Mouse (Mus musculus): ENCODE measurements at regions not wholly inside any gene's neighbourhood (a gene's known extent, or its start where the extent isn't known, plus 50 kb on each side); places are given as distances from the start of the nearest gene placed in this dataset.

DNA sequence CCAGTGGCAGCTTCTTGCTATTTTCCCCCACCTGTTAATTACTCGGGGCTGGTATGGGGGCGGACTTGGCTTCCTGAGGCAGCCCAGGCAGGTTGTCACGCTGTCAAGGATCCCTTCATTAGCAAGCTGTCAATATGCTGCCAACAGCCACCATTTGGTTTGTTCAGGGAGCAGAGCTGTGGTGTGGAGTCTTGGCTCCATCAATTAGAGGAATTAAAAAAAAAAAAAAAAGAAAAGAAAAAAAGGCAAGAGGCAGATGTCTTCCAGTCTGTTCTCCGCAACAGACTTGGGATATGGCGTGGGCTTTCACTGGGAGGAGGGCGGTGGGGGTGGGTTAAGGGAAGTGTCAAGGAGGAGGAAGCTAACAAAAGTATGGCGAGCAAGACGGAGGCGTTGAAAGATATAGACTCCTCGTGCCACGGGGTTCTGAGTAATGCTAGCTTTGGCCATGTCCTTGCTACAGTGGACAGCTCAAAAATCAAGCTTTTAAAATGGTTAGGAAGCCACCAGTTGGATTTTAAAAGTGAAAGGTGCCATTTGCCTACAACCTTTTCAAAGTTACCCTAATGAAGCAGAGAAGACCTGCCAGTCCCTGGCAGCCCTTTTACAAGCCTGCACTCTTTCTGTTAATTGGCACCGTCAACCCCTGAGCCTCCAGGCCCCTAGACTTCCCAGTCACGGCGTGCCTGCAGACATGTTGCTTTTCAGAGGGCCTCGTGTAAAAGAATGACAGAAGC lies 530.7 kb downstream of the Pdcd6ip start:
- H3K27ac ChIP-seq, result no peak overlapping the region

DNA sequence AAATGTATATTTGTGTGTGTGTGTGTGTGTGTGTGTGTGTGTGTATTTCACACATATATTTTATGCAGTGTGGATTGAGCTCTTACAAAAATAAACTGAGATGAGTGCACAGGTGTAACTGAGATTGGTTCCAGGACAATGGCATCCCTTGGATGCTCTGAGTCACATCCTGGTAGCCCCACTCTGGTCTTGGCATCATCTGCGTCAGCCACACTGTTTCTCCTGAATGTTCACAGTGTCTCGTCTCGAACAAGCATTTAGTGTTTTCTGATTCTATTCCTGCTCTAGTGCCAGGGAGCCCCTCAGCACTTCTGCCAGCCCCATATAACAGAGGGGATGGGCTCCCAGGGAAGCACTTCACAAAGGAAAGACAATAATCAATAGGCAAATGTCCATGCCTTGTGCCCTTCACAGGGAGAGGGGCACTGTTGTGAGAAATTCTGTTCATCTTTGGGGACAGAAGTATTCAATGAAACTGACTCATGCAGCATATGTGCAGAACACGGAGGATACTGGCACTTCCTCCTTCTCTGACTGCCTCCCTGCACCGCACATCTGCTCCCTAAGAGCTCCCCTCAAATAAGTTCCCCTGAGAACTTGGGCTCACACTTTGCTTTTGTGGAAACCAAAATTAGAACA lies 536.2 kb downstream of the Pdcd6ip start:
- H3K27me3 ChIP-seq (ENCODE audit: poor library complexity, severe bottlenecking), result no peaks in the 10 kb centered on the region
- no peak overlapping the region for H3K27ac ChIP-seq
- H3K4me3 ChIP-seq, result no peak overlapping the region
- no peaks in the 10 kb centered on the region for H3K9me3 ChIP-seq
- no peaks in the 10 kb centered on the region for H3K36me3 ChIP-seq (replicated peaks)
- WGBS, result 85% methylated on average over 5 of the region's 5 CpGs
- H3K4me1 ChIP-seq, result no peaks in the 10 kb centered on the region; the same call in 1 of the 2 replicates
- DNase-seq (ENCODE audit: extremely low spot score, low spot score), result no peak

More for the DNA sequence above, 530.7 kb downstream of the Pdcd6ip start:
- Histone ChIP-seq H3K4me1 (no peaks in the 10 kb centered on the region; the same call in 1 of the 2 replicates), H3K27me3 (ENCODE audit: poor library complexity, severe bottlenecking) (no peaks in the 10 kb centered on the region), H3K4me3 (no peak overlapping the region), H3K36me3 (replicated peaks) (no peaks in the 10 kb centered on the region), H3K9me3 (no peaks in the 10 kb centered on the region)
- WGBS, result 81% methylated on average over 15 of the region's 15 CpGs
- DNase-seq (ENCODE audit: extremely low spot score, low spot score), result no peak

DNA sequence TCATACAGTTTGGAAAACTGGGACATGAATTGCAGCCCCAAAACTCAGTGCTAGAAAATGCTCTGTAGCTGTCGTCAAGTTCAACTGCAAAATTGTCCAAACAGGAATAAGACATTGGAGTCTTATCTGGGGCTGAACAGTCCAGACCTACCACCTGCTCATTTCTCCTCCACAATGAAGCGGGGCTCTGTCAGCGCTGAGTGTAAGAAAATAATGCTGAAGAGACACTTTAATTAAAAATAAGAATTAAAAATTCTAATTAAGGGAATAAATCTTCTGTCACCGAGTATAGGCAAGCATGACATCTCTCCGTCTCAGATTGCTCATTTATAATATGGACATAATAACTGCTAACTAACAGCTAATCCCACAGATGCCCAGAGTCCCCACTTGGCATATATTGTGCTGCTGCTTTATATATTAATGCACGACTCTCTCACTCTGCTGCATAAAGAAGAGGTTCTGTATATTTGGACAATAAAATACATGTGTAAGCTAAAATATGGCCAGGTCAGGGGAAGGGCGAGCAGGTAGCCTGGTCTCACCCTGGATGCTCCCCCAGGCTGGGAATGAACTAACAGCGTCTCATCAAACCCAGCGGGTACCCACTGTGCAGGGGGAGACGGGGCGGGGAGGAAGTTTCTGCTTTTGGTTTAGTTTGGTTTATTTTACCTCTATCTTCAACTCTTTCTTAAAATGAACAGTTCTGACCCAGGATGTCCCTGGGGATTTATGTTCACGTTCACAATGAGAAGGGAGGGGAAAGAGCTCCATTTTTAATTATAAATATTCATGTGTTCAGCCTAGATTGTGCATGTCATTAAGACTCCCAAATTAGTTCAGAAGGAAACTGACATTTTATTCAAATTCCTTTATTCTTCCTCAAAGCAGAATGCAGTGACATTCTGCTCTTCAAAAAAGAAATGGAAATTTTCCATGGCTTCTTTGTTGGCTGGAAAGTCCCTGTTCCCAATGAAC lies 544.9 kb downstream of the Pdcd6ip start:
- H3K27ac ChIP-seq, result no peak overlapping the region
- DNase-seq (ENCODE audit: extremely low spot score, low spot score), result no peak
- H3K9me3 ChIP-seq, result no peaks in the 10 kb centered on the region
- H3K27me3 ChIP-seq (ENCODE audit: poor library complexity, severe bottlenecking), result no peaks in the 10 kb centered on the region
- no peak overlapping the region for H3K4me3 ChIP-seq
- H3K36me3 ChIP-seq (replicated peaks), result no peaks in the 10 kb centered on the region
- no peaks in the 10 kb centered on the region for H3K4me1 ChIP-seq
- WGBS, result 90% methylated on average over 12 of the region's 12 CpGs

DNA sequence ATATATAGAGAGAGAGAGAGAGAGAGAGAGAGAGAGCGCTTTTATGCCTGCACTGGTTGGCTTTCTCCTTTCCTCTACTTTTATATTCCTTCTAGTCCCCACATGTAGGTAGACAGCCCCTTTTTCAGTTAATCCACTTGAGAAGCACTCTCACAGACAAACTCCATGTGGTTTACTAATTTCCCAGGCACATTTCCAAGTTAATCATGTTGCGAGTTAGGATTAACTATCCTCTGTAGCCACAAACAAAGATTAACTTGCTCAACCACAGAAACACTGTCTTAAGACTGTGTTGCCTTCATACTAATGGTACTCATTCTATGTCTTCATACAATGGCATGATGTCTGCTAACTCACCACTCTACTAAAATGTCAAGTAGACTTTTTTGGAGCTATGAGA lies 548.0 kb downstream of the Pdcd6ip start:
- no peak for DNase-seq (ENCODE audit: extremely low spot score, low spot score)
- Histone ChIP-seq H3K9me3 (no peaks in the 10 kb centered on the region), H3K4me1 (no peaks in the 10 kb centered on the region), H3K27ac (no peak overlapping the region), H3K36me3 (replicated peaks) (no peaks in the 10 kb centered on the region), H3K27me3 (ENCODE audit: poor library complexity, severe bottlenecking) (no peaks in the 10 kb centered on the region), H3K4me3 (no peak overlapping the region)
- 97% methylated on average over 1 of the region's 2 CpGs for WGBS

DNA sequence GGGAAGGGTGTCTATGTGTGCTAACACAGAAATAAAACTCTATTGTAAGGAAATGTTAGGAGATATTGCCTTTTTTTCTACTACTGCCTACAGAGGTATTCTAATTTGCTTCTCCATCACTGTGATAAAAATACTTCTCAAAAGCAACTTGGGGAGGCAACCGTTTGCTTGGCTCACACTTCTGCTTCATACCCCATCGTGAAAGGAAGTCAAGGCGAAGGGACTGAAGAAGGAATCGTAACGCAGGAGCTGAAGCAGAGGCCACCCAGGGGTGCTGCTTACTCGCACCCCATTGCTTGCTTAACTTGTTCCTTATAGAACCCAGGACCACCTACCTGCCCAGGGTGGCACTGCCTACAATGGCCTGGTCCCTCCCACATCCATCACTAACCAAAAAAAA lies 550.0 kb downstream of the Pdcd6ip start:
- WGBS, result 86% methylated on average over 6 of the region's 6 CpGs
- no peak for DNase-seq (ENCODE audit: extremely low spot score, low spot score)

DNA sequence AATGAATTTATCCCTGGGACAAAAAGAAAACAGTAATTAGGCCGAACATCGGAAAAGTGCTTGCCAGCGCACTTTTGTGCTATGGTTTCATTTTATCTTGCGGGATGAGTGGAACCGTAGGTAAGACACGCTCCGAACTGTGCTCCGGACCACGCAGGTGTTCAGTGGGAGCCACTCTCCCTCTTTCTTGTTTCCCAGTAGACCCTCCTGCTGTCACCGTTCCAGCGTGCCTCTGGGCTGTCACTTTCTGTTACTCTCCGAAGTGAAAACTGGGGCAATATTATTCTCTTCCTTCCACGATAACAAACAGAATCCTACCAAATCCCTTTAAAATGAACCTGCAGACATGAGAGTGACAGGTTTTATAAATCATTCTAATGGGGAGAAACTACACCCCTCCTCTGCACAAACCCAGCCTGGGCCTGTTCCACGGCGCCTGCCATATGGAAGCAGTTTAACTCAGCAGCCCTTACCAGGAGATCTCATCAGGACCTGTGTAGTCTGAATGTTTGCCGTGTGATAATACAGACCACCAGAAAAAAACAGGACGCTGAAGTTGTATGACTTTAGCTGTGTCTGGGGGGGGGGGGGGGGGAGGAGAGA lies 550.5 kb downstream of the Pdcd6ip start:
- H3K27me3 ChIP-seq (ENCODE audit: poor library complexity, severe bottlenecking), result no peaks in the 10 kb centered on the region
- no peak for DNase-seq (ENCODE audit: extremely low spot score, low spot score)

More for the DNA sequence above, 550.0 kb downstream of the Pdcd6ip start:
- Histone ChIP-seq H3K27me3 (ENCODE audit: poor library complexity, severe bottlenecking) (no peaks in the 10 kb centered on the region), H3K36me3 (replicated peaks) (no peaks in the 10 kb centered on the region), H3K9me3 (no peaks in the 10 kb centered on the region), H3K27ac (no peak overlapping the region), H3K4me3 (no peak overlapping the region), H3K4me1 (no peaks in the 10 kb centered on the region)

DNA sequence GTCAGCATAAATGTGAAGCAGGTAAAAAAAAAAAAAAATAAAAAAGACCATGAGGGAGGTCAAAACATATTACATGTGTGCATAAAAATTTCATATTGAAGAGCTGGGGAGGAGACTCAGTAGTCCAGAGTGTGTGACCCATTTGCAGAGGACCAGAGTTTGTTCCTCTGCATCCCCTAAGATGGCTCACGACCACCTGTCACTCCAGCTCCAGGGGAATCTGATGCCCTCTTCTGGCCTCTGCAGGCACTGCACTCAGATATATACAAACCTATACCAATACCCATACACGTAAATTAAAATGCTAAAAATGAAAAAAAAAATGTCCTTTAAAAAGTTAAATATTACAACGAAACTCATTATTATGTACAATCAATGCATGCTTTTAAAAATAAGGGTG lies 551.4 kb downstream of the Pdcd6ip start:
- H3K27me3 ChIP-seq (ENCODE audit: poor library complexity, severe bottlenecking), result no peaks in the 10 kb centered on the region
- H3K4me1 ChIP-seq, result no peaks in the 10 kb centered on the region
- 71% methylated on average over 3 of the region's 3 CpGs for WGBS
- H3K36me3 ChIP-seq (replicated peaks), result no peaks in the 10 kb centered on the region
- DNase-seq (ENCODE audit: extremely low spot score, low spot score), result no peak
- H3K9me3 ChIP-seq, result no peaks in the 10 kb centered on the region
- H3K27ac ChIP-seq, result no peak overlapping the region
- no peak overlapping the region for H3K4me3 ChIP-seq

More for the DNA sequence above, 550.5 kb downstream of the Pdcd6ip start:
- Histone ChIP-seq H3K4me3 (no peak overlapping the region), H3K36me3 (replicated peaks) (no peaks in the 10 kb centered on the region), H3K4me1 (no peaks in the 10 kb centered on the region), H3K9me3 (no peaks in the 10 kb centered on the region), H3K27ac (no peak overlapping the region)
- 87% methylated on average over 17 of the region's 17 CpGs for WGBS

DNA sequence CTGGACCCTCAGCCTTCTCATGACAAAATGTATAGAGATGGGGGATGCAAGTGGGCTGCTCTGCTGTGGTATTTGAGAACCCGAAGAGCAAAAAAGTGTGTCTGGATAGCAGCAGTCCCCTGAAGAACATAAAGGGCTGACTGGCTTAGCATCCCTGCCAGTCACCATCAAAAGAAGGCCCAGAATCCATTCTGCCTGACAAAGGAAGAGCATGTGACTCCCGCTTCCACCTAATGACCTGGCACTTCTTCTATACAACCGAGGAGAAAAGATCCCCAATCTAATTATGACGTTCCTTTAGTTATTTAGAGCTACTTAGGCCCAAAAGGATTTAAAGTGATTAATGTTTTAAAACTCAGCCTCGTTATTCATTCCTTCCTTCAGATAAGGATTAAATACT lies 559.0 kb downstream of the Pdcd6ip start:
- WGBS, result 16% methylated on average over 5 of the region's 5 CpGs
- Histone ChIP-seq H3K4me3 (no peak overlapping the region), H3K9me3 (no peaks in the 10 kb centered on the region), H3K27me3 (ENCODE audit: poor library complexity, severe bottlenecking) (peaks cover 21% of the 10 kb centered on the region), H3K4me1 (peaks cover 16% of the 10 kb centered on the region), H3K36me3 (replicated peaks) (no peaks in the 10 kb centered on the region), H3K27ac (no peak overlapping the region)
- no peak for DNase-seq (ENCODE audit: extremely low spot score, low spot score)

DNA sequence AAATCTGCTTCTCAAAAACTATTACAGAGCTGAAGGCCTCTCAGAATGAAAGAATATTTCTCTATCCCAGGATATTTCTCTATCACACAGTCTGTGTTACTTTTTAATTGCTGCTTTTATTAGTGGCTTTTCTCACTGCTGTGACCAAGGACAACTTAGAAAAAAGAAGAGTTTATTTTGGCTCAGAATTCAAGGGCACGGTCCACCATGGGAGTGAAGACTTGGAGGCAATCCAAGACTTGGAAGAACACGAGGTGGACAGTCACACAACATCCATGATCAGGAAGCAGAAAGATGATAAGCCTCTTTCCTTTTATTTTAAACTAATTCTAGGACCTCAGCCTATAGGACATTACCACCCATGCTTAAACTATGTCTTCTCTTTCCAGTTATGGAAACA lies 561.5 kb downstream of the Pdcd6ip start:
- peaks cover 21% of the 10 kb centered on the region for H3K27me3 ChIP-seq (ENCODE audit: poor library complexity, severe bottlenecking)
- peaks cover 16% of the 10 kb centered on the region for H3K4me1 ChIP-seq
- no peaks in the 10 kb centered on the region for H3K36me3 ChIP-seq (replicated peaks)
- WGBS, result 84% methylated on average over 2 of the region's 2 CpGs
- DNase-seq (ENCODE audit: extremely low spot score, low spot score), result no peak
- no peak overlapping the region for H3K27ac ChIP-seq
- no peak overlapping the region for H3K4me3 ChIP-seq
- no peaks in the 10 kb centered on the region for H3K9me3 ChIP-seq

DNA sequence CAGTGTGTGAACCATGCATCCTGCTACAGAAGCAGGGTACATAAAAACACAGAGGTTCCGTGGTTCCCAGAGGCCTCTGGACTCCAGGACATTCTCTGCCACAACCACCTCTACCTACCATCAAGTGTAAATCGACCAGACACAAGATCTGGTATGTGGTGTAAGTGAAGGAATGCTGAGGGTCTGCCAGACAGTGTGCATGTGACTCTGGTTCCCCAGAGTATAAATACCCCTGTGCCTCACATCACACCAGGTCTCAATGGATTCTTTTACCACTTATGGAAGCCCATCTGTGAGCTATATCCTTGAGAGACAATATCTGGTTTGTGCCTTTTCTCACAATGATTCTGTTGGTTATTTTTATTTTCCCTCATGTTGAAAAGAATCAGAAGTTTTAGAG lies 563.0 kb downstream of the Pdcd6ip start:
- no peak for DNase-seq (ENCODE audit: extremely low spot score, low spot score)
- Histone ChIP-seq H3K27me3 (ENCODE audit: poor library complexity, severe bottlenecking) (peaks cover 13% of the 10 kb centered on the region), H3K4me3 (no peak overlapping the region), H3K36me3 (replicated peaks) (no peaks in the 10 kb centered on the region), H3K4me1 (peaks cover 14% of the 10 kb centered on the region), H3K27ac (no peak overlapping the region), H3K9me3 (no peaks in the 10 kb centered on the region)
- WGBS, result 84% methylated on average over 2 of the region's 2 CpGs

DNA sequence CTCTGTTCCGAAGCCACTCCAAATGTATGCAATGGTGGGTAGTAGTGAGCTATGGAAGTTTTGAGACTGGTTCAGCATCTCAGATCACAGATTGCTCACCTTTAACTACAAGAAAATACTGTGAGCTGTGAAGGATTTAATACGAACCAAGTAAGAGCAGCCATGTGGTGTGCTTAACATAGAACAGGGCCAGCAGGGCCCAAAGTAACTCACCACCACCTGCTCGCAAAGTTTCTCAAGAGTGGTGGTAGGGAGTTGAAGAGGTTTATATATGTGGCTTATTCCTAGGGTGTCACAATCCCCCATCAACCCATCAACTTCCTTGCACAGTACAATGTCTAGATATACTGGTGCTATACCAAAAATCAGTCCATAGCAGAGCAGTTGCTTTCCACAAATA lies 573.4 kb downstream of the Pdcd6ip start:
- Histone ChIP-seq H3K36me3 (replicated peaks) (no peaks in the 10 kb centered on the region), H3K4me3 (no peak overlapping the region), H3K27ac (no peak overlapping the region), H3K4me1 (no peaks in the 10 kb centered on the region), H3K9me3 (no peaks in the 10 kb centered on the region), H3K27me3 (ENCODE audit: poor library complexity, severe bottlenecking) (no peaks in the 10 kb centered on the region)
- WGBS, result 90% methylated on average over 3 of the region's 3 CpGs
- DNase-seq (ENCODE audit: extremely low spot score, low spot score), result no peak

DNA sequence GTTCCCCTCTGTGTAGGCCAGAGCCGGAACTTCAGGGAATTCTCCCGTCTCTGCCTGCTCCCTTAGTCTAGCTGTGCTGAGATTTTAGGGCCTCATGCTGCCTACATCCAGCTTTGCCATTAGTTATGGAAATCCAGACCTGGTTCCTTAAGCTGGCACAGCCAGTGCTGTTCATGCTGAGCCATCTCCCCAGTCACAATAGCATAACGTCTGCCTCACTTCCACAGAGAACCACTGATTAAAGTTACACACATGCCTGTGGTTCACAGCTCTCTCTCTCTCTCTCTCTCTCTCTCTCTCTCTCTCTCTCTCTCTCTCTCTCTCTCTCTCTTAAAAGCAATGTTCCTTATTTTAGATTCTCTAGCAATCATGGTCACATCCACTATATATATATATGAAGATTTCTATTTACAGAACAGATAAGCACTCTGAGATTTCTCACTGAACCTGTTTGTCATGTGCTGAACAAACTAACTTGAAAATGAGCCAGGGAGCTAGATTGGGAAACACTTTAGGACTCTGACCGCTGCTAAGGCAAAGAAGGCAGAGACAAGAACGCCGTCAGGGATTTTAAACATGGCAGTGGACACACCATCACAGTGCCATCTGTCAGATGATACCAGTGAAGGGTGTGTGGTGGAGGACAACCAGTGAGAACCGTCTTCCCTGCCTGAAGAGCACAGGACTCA lies 584.9 kb downstream of the Pdcd6ip start:
- H3K4me1 ChIP-seq, result no peaks in the 10 kb centered on the region
- H3K9me3 ChIP-seq, result no peaks in the 10 kb centered on the region
- 83% methylated on average over 7 of the region's 7 CpGs for WGBS
- no peak overlapping the region for H3K4me3 ChIP-seq
- H3K27ac ChIP-seq, result no peak overlapping the region
- DNase-seq (ENCODE audit: extremely low spot score, low spot score), result no peak
- no peaks in the 10 kb centered on the region for H3K36me3 ChIP-seq (replicated peaks)
- no peaks in the 10 kb centered on the region for H3K27me3 ChIP-seq (ENCODE audit: poor library complexity, severe bottlenecking)

Data from forebrain, embryonic 10.5 days (tissue).